Mouse (Mus musculus) ES-CJ7 (cell line): ENCODE measurements around the gene Eif4a3.

Experiments used
- DNase-seq: peaks from one replicate; pipeline ENCODE4 v3.0.0; 2011; ENCODE audit warnings: low read depth, low spot score

Gene Eif4a3

DNA sequence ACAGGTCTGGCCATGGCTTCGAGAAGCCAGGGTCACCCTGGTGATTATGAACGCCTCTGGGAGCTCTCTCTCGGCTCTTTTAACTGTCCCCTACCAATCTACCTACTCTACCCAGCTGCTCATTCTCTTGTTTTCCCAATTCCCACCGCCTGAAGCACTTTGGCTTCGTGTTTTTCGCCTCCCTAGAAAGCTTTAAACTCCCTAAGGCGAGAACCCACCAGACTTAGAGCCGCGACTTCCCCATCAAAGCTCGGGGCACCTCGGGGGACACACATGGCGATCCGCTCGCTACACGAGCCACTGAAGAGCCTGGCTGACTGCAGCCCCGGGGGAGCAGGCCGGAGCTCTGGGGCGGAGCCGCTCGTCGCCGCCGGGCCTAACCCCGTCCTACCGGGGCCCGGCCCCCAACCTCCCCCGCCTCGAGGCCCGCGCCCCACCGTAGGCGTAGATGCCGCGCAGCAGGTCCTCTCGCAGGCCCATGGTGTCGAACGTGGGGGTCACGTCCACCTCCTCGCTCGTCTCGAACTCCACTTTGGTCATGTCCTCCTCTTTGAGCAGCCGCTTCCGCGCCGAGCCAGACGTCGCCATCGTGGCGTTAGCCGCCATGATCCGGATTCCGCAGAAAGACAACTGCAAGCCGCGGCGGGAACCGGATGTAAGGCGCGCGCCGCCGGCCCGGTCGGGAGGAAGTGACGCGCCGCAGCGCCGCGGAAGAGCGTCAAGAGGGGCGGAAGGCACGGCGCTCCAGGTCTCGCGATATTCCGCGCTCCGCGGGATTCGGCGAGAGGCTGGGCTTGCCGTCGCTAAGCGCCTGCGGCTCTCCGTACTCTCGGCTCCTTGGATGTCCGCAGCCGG is at the start of gene Eif4a3:
Gene Eif4a3, minus strand, starts transcription at position 699 of the 855 bp plus-strand sequence.
- peak; percentile 97 for DNase-seq

DNA sequence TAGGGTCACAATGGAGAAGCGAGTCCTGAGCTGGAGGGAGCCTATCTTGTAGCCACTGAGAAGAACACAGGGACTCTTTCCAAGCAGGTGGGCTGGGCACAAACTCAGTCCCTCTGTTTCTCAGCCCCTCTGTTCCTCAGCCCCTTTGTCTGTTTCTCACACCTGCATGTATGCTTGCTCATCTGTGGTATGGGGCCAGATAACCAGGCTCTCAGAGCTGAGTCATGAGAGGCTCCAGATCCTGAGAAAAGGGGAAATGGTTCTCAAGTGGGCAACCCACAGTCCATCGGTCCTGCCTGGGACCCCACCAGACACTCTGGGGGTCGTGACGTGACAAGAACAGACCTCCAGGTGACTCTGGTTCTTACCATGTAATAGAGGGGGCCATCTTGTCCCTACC is 47.2 kb upstream of the Eif4a3 start:
- DNase-seq: no peak

DNA sequence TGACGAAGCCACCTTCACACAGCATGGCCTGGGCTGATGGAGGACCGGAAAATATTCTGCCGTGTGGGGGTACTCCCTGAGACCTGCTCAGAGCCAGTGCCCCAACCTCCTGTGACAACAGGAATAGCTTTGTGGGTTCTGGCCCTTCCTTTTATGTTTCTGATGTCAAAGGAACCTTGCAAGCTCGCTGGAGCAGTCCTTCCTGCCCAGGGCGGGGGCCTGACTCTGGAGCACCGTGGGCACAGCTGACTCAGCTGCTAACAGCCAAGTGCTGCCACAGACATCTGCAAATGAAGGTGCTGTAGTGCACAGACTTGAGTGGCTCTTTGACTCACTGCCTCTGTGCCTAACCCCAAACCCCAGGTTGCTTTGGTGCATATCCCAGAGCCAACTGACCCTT is 45.0 kb upstream of the Eif4a3 start:
- DNase-seq: no peak

DNA sequence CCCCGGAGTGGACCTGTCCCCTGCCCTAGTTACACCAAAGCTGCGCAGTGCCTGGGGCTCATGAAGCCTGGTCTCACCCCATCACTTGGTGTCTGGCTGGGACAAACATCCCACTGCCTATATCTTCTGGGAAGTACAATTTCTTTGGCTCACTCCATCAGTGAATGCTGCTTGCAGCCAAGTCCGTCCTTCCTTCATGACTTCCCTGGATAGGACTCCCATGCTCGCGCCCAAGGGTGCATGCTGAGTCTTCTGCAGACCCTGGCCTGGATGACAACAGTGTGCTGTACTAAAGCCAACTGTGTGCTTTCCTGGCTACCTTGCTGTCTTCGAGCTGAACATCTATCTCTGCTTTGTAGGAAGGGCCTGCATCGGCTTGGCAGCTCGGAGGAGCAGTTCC is 44.3 kb upstream of the Eif4a3 start:
- no peak for DNase-seq

DNA sequence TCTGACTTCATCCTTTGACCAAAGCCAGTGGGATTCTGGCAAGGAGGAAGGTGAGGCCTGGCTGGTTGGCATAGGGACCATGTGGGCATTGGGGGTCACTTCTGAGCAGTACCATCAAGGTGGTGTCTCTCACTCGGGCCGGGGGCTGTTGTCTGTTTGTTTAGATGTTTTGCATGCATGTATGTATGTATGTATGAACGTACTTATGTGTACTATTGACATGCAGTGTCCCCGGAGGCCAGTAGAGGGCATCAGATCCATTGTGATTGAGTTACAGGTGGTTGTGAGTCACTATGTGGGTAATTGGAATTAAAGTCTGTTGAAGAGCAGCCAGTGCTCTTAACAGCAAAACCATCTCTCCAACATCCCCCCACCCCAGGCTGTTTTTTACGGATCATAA is 39.7 kb upstream of the Eif4a3 start:
- DNase-seq: peak; percentile 81

DNA sequence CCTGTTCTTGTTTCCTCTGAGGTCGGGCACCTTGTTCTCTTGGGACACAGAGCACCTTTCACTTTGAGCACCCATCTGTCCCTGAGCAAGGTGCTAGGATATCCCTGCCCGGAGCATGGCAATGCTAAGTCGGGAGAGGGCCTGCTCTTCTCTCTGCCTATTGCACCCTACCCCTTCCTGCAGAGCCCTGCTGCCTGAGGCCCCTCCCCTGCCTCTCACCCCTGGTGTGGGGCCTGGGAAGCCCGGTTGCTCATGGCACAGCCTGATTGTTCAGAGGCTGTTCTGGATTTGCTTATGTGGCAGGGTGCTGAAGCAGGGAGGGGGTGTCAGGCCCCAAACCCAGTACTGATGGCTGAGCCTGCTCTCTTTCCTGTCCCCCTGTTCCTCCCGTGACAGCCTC is 39.3 kb upstream of the Eif4a3 start:
- no peak for DNase-seq

DNA sequence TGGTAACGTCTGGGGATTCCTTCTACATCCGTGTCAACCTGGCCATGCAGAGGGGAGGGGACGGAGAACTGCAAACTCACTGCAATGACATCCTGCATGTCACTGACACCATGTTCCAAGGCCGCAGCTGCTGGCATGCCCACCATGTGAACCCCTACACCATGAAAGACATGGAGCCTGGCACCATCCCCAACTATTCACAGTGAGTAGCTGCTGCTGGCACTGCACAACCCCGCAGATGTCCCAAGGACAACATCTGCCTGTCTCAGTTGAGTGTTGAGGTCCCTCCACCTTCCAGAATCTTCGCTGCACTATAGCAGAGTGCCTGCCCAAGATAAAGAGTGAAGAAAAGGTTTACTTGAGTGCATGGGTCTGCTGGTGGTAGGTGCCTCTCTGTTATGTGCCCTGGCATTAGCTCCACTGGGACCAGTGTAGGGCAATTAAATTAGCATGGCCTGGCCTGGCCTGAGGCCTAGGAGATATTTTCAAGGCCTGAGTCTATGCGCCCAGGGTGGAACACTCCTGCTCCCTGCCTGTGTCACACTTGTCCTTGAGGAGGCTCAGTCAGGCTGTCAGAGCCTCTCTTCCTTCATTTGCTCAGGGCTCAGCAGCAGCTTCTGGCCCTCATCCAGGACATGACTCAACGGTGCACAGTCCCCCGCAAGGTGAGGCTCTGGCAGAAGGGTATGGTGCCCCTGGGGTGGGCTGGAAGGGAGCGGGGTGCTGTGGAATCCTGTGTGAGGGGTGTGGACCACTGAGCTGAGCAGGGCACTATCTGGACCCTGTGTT is 38.6 kb upstream of the Eif4a3 start:
- no peak for DNase-seq

DNA sequence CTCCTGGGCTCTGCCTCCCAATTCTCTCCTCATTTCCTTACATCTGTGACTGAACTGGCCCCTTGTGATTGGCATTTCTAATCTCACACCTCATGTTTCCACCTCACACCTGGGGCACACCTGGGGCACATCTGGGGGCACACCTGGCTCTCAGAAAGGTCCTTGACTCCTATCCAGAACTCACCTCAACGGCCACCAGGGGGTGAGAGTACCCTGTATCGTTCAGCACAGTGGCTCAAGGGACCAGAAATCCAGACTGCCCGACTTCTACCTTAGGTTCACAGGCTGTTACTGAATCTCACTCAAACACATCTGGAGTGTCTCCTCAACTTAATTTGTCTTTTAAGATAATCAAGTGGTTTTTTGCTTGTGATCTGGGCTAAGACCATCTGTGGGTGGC is 32.1 kb upstream of the Eif4a3 start:
- DNase-seq: no peak

DNA sequence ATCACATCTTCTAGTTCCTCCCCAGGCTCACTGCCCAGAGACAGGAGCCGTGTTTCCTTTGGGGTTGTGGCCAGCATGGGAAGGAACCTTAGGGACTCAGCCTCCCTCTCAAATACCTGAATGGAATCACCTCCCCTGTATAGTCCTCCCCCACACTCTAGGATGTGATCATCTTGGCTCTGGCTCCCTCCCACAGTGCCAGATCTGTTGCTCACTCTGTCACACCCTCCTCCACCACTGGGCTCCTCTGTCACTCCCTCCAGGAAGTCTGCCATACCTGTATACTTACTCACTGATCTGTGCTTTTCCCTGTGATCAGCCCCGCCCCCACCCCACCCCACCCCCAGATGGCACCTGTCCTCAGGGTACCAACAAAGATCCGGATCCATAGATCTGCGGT is 30.7 kb upstream of the Eif4a3 start:
- DNase-seq: no peak

DNA sequence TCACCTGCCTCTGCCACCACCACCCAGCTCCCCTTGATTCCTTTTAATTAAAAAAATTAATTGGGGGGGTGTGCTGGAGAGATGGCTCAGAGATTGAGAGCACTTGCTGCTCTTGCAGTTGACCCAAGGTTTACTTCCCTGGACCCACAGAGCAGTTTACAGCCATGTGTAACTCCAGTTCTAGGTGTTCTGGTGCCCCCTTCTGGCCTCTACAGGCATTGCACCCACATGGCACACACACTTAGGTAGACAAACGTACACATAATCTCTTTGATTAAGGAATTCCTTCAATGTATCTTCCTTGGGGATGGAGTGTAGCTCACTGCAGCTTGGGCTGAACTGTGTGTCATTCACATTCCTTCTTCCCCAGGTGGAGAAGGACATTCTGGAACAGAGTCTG is 25.2 kb upstream of the Eif4a3 start:
- DNase-seq: peak; percentile 71

DNA sequence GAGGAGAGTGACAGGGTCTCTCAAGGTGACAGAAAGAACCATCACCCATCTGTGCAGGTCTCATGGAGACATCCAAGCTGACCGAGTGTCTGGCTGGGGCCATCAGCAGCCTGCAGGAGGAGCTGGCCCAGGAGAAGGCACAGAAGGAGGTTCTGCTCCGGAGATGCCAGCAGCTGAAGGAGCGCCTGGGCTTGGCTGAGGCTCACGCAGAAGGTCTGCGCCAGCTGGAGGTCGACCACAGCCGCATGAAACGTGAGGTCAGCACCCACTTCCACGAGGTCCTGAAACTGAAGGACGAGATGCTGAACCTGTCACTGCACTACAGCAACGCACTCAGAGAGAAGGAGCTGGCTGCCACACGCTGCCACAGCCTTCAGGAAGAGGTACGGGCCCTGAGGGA is 22.6 kb upstream of the Eif4a3 start:
- DNase-seq: no peak

DNA sequence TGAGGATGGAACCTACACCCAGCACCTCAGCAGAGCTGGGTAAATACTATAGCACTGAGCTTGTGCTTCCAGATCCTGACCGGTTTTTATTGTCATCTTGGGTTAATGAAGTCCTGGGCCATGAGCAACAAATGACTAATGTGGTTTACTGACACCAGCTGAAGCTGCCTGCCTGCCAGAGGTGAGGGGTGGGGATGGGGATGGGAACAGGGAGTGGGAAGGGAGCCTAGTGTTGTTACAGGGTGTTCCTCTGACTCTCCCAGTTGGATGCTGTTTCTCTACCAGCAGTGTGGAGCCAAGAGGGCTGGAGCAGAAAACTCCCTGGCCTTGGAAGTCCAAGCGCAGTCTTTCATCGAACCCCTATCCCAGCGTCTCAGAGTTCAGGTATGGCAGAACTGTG is 16.8 kb upstream of the Eif4a3 start:
- DNase-seq: no peak

DNA sequence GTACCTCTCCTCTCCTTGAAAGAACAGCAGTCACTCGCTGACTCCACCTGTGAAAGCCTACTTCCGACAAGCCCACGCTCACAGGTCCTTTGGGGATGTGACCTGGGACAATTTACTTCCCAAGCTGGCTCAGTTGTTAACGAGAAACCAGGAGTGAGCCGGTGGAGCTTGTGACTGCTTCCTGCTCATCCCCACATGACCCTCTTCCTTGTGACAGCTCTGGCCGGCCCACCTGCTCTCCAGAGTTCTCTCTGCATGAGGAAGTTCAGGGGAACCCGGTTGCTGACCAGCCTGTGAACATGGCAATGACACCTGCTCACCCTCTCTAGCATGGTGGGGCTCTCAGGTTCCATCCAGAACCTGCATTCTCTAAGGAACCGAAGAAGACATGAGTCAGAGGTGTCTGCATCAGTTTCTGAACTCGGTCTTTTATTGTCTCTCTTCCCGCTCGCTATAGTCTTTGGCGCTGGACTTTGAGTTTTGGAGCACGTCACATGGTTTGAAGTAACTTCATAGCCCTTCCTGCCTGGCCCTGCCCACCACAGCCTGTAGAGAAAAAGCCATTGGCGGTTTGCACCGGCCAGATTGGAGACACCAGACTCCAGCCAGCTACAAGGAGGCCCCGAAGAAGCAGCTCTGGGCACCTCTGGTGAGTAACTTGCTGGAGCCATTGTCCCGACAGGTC is 14.5 kb upstream of the Eif4a3 start:
- DNase-seq: no peak

DNA sequence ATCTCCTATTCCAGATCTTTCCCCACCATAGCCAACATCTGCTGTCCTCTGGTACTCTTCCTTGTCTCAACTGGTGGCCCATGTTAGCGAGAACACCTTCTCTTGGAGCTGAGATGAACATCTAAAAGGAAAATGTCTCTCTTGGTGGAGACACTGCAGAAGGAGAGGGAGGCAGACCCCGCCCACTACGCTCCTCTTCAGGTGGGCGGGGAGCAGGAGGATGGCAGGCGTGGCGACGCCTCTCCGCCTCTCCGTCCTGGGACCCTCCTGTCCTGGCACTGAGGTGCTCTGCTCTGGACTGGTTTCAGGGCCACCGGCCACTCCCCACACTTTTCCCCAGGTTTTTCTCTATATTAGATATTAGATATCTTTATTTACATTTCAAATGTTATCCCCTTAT is 10.7 kb upstream of the Eif4a3 start:
- DNase-seq: peak; percentile 34

DNA sequence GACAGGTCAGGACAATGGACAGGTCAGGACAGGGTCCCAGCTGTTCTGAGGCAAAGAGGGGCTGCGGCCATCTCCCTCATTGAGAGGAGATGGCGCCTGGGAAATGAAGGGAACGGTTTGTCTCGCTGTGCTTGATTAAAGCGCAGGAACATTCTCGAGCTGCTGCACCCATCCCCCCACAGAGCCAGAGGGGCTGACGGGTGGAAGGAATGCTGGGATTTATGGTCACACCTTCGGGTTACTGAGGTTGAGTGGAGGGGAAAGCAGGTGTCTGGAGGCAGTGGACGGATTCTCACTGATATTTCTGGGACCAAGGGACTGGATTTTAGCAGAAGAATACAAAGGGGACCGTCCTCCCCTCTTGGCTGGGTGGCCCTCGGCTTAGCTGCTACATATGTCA is 8.0 kb upstream of the Eif4a3 start:
- no peak for DNase-seq

DNA sequence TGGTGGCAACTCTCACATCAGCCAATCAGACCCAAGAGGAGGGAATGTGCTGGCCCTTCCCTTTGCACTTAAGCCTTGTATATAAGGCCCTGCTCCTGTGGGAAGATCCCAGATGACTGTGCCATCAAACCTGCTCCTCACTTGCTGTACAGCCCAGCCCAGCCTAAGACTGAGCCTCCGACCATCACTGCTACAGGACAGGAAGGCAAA is 7.7 kb upstream of the Eif4a3 start, which contains the start of gene Card14:
Gene Card14, plus strand, starts transcription at position 111 of the 210 bp plus-strand sequence.
- no peak for DNase-seq

DNA sequence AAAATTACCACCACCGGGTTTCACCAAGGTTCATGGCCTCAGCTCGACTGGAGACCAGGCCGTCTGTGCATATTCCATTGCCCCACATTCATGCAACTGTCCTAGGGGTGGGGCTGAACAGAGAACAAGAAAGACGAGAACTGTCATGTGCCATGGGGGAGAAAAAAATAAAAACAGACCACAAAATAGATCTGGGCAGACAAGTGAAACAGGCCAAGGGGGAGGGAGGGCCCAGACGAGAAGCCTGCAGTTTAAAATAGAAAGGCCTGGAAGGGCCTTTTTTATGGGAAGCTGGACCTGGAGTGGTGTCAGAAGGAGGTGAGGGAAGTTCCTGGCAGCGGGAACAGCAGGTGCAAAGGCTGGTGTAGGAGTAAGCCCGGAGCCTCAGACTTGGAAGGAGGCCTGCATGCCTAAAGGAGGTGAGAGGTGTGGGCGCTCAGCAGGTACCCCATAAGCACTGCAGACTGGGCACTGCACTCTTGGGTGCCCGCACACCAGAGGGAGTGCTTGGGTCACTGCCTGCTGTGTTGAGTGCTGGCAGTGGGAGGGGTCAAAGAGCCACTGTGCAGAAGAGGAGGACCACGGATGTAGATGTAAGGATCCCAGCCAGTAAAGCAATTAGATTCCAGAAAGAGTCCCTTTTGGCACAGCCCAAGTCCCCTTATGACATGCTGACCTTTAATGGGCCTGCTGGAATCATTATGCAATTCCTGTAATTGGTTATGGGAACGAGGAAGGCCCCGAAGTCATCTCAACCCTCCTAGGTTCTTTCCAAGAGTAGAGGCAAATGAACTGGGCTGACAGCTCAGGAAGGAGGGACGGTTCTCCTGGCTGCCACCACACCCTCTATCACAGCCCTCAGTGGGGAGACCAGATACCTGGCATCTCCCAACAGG is 7.1 kb upstream of the Eif4a3 start:
- no peak for DNase-seq

DNA sequence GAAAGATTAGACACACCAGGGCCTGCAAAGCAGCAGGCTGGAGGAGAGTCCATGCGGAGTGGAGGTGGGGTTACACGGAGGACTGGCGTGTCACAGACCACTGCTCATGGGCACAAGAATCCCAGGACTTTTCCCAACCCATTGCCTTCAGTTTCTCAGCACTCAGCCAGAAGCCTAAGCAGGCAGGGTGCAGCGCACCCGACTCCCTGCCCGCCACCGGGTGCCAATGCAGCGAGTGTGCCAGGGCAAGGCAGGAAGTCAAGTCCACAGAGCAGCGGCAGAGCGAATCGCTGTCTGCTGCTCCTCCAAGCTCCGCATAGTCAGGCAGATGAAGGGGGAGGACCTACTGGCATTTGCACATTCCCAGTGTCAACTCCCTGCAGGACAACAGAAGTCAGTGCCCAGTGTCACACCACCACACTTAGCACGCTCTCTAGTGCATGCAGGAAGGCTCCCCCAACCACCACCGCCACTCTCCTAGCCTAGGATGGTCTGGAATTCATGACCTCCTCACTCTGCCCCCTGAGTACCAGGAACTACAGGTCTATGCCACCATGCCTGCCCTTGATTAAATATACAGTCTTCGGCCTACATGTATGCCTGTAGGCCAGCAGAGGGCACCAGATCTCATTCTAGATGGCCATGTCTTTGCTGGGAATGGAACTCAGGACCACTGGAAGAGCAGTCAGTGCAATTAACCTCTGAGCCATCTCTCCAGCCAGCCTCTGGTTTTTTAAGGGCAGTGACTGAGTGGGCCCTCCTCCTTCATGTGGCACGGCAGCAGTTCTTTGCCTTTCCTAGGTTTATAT is 5.2 kb upstream of the Eif4a3 start:
- peak; percentile 86 for DNase-seq

DNA sequence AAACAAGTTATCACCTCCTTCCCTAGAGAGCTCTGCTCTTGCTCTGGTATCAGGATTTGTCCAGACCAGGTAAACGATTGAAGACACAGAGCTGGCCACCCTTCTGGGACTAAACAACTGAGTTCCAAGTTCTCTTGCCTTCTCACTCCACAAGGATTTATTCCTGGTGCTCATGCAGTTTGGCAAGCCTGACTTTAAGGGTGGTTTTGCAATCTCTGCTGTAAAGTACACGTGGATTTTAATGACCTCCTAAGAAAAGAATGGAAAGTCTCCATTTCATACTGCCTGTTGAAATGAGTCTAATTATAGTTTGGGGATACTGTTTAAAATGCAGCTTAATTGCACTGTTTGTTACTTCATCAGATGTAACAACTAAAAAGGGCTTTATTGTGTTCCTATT is 1.1 kb upstream of the Eif4a3 start:
- DNase-seq: no peak

DNA sequence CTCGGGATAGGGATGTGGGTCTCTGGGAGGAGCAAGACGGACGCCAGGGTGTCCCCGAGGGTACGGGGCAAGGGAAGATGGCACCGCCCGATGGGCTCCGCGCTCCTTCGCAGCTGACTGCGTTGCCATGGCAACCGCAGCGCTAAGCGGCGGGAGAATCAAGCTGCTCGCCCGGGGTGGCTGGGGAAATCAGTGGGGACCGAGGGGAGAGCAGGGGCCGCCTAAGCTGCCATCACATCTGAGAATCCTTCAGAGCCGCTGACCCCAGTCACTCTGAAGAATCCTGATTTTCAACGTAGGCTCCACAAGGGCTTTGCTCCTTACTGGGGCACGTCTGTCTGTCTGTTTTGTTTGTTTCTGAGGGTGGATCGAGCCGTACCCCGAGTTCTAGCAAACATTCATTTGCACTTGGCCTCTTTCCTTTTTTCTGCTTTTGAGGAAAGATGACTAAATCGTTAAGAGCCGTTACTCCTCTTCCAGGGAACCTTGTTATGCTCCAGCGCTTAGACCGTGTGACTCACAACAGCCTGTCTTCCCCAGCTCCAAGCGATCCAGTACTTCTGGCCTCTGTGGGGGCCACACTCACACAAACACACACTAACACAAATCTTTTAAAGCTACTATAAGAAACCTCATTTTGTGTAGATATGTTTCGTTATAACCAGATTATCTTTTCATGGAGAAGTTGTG is 502 bp upstream of the Eif4a3 start:
- no peak for DNase-seq
